Mouse (Mus musculus) G1E (cell line): ENCODE measurements around the gene Eif3m. TPM values are rescaled to one million over a fixed set of nuclear protein-coding genes. Genes with fewer than 3 reads are reported as not detected.
"Not testable (repeated sequence)": the region's sequence is repeated elsewhere in the genome, so short reads cannot be mapped to it uniquely, and the experiment has no call there.

Source experiments
- ATAC-seq: 2 replicates; pipeline ENCODE4 v1.8.0; 2016; ENCODE audit warnings: mild to moderate bottlenecking; ENCODE audit not compliant: insufficient number of reproducible peaks, poor library complexity, low FRiP score, severe bottlenecking; ENCODE audit errors: extremely low read depth
- DNase-seq: peaks from one replicate; pipeline ENCODE4 v3.0.0; 2012; ENCODE audit warnings: low spot score
- H3K27me3 ChIP-seq: 2 replicates; pipeline ENCODE4 v1.6.1; 2012; ENCODE audit warnings: mild to moderate bottlenecking, low read length, inconsistent platforms; ENCODE audit not compliant: insufficient read depth
- H3K36me3 ChIP-seq: replicated peaks from 2 replicates; pipeline ENCODE3; 2012; ENCODE audit warnings: mild to moderate bottlenecking, inconsistent platforms
- H3K4me1 ChIP-seq: 2 replicates; pipeline ENCODE4 v1.6.1; 2012; ENCODE audit warnings: low read depth, low read length, inconsistent platforms, mixed read lengths; ENCODE audit not compliant: insufficient read depth
- H3K4me3 ChIP-seq: 2 replicates; pipeline ENCODE4 v1.5.1; 2012; ENCODE audit warnings: low read depth, mild to moderate bottlenecking, inconsistent platforms, low read length, moderate library complexity, mixed read lengths
- H3K9me3 ChIP-seq: replicated peaks from 2 replicates; pipeline ENCODE4 v1.6.1; 2012; ENCODE audit warnings: inconsistent platforms
- CTCF ChIP-seq: IDR thresholded peaks from 2 replicates; pipeline ENCODE4 v1.5.1; 2012; ENCODE audit warnings: low read depth, low read length, inconsistent platforms, mixed read lengths
- GATA1 ChIP-seq: IDR thresholded peaks from 2 replicates; pipeline ENCODE4 v1.6.1; 2012; ENCODE audit warnings: borderline replicate concordance, low read length, inconsistent platforms, mixed read lengths
- GATA2 ChIP-seq: IDR thresholded peaks from 2 replicates; pipeline ENCODE4 v1.6.1; 2012; ENCODE audit warnings: low read depth, low read length, inconsistent platforms, borderline replicate concordance
- POLR2AphosphoS5 ChIP-seq: IDR thresholded peaks from 2 replicates; pipeline ENCODE4 v1.6.1; 2012; ENCODE audit warnings: low read depth, low read length, inconsistent platforms; ENCODE audit not compliant: insufficient replicate concordance
- TAL1 ChIP-seq: conservative IDR thresholded peaks from 2 replicates; pipeline ENCODE4 v1.6.1; 2012; ENCODE audit warnings: low read depth, low read length, inconsistent platforms, mixed read lengths
- polyA plus RNA-seq: library from polyadenylated mRNA; stranded (reverse); fragments of >175 nt; gene quantifications from 2 replicates; pipeline ENCODE4 v1.2.3, GENCODE M21; 2012
- total RNA-seq, 2 experiments: library from RNA; stranded (forward) in 1 of 2; stranded (reverse) in 1 of 2; fragments of 200-1000 nt in 1 of 2; fragments of >200 nt in 1 of 2; fragmentation: Nextera tagmentation in 1 of 2; gene quantifications; 2 replicates each; pipeline ENCODE4 v1.2.3; 2014 to 2017

The Eif3m gene
- total and polyA plus RNA-seq, 3 experiments: 10.2 to 312 (median 229) TPM

GRCm38 (mm10) chr2:105026950-105027695 is 10.2 kb upstream of the Eif3m start:
- TF ChIP-seq GATA2: no peak
- no peak for TF ChIP-seq POLR2AphosphoS5
- no peak for TF ChIP-seq CTCF
- TF ChIP-seq TAL1: no peak
- TF ChIP-seq GATA1: no peak

GRCm38 (mm10) chr2:105025610-105026009 is 8.7 kb upstream of the Eif3m start:
- not testable (repeated sequence) for H3K9me3 ChIP-seq, H3K36me3 ChIP-seq, H3K4me3 ChIP-seq, DNase-seq, H3K27me3 ChIP-seq, ATAC-seq
- peaks cover 36% of the 10 kb centered on the region for H3K4me1 ChIP-seq

More at GRCm38 (mm10) chr2:105026950-105027695, 10.2 kb upstream of the Eif3m start:
- no peak for ATAC-seq
- DNase-seq: no peak
- H3K4me3 ChIP-seq: no peak overlapping the region
- H3K9me3 ChIP-seq: no peaks in the 10 kb centered on the region
- H3K27me3 ChIP-seq: peaks cover 11% of the 10 kb centered on the region; the same call in 1 of the 2 replicates
- no peaks in the 10 kb centered on the region for H3K36me3 ChIP-seq
- H3K4me1 ChIP-seq: peaks cover 24% of the 10 kb centered on the region

GRCm38 (mm10) chr2:105023815-105024214 is 6.9 kb upstream of the Eif3m start:
- Histone ChIP-seq H3K4me1 (peaks cover 37% of the 10 kb centered on the region), H3K4me3 (no peak overlapping the region), H3K9me3 (no peaks in the 10 kb centered on the region), H3K27me3 (peaks cover 3% of the 10 kb centered on the region; the same call in 1 of the 2 replicates), H3K36me3 (peaks cover 3% of the 10 kb centered on the region)
- TF ChIP-seq TAL1 (no peak), GATA1 (no peak), CTCF (no peak), POLR2AphosphoS5 (no peak)
- DNase-seq (no peak), ATAC-seq (no peak)

- Histone ChIP-seq H3K4me3 (no peak overlapping the region), H3K9me3 (no peaks in the 10 kb centered on the region), H3K4me1 (peaks cover 40% of the 10 kb centered on the region), H3K27me3 (peaks cover 3% of the 10 kb centered on the region; the same call in 1 of the 2 replicates), H3K36me3 (peaks cover 3% of the 10 kb centered on the region)
- no peak for DNase-seq
- ATAC-seq: no peak; the same call in 1 of the 2 replicates
- no peak for TF ChIP-seq POLR2AphosphoS5
- TF ChIP-seq TAL1: peak; percentile 48
Observed at GRCm38 (mm10) chr2:105023031-105023615, 6.2 kb upstream of the Eif3m start.

- no peak for TF ChIP-seq POLR2AphosphoS5
- DNase-seq (peak; percentile 33), ATAC-seq (peak; percentile 30; the same call in 1 of the 2 replicates)
- Histone ChIP-seq H3K27me3 (peaks cover under 1% of the 10 kb centered on the region; the same call in 1 of the 2 replicates), H3K4me1 (peaks cover 50% of the 10 kb centered on the region), H3K9me3 (no peaks in the 10 kb centered on the region), H3K4me3 (no peak overlapping the region; the same call in 1 of the 2 replicates), H3K36me3 (peaks cover 3% of the 10 kb centered on the region)
Observed at GRCm38 (mm10) chr2:105021836-105022235, 5.0 kb upstream of the Eif3m start.

GRCm38 (mm10) chr2:105021256-105021655 is 4.4 kb upstream of the Eif3m start:
- Histone ChIP-seq H3K9me3 (no peaks in the 10 kb centered on the region), H3K36me3 (peaks cover 3% of the 10 kb centered on the region), H3K27me3 (no peaks in the 10 kb centered on the region), H3K4me1 (peaks cover 50% of the 10 kb centered on the region), H3K4me3 (peak overlapping the region; percentile 68; the same call in 1 of the 2 replicates)
- TF ChIP-seq CTCF: no peak
- no peak for TF ChIP-seq GATA2
- no peak for ATAC-seq
- no peak for DNase-seq

GRCm38 (mm10) chr2:105019457-105019856 is 2.6 kb upstream of the Eif3m start:
- DNase-seq (no peak), ATAC-seq (no peak)
- no peak for TF ChIP-seq POLR2AphosphoS5
- no peak for TF ChIP-seq CTCF
- TF ChIP-seq TAL1: no peak
- no peak for TF ChIP-seq GATA1
- no peak for TF ChIP-seq GATA2
- Histone ChIP-seq H3K27me3 (no peaks in the 10 kb centered on the region), H3K4me3 (no peak overlapping the region), H3K4me1 (peaks cover 59% of the 10 kb centered on the region), H3K9me3 (no peaks in the 10 kb centered on the region), H3K36me3 (peaks cover 3% of the 10 kb centered on the region)
